Mouse (Mus musculus) intestine, postnatal 0 days (tissue): ENCODE data around the gene Igsf3. TPM values are rescaled to one million over a fixed set of nuclear protein-coding genes. Genes with fewer than 3 reads are reported as not detected.

Experiments used
- ATAC-seq: fragments of 200-750 bp; cut with Nextera tagmentation; 2 replicates; pipeline ENCODE4 v1.8.0; 2017; ENCODE audit warnings: mild to moderate bottlenecking, moderate TSS enrichment, moderate library complexity
- H3K27ac ChIP-seq: fragments of 300-500 bp; sonication (generic); 2 replicates; pipeline ENCODE4 v1.5.1; 2014; ENCODE audit warnings: mild to moderate bottlenecking, low read depth, low read length, moderate library complexity
- H3K27me3 ChIP-seq: fragments of 300-500 bp; sonication (generic); replicated peaks from 2 replicates; pipeline ENCODE4 v1.6.1; 2014; ENCODE audit warnings: low read length, mixed read lengths; ENCODE audit not compliant: control insufficient read depth, insufficient read depth
- H3K36me3 ChIP-seq: fragments of 300-500 bp; sonication (generic); 2 replicates; pipeline ENCODE4 v1.6.1; 2014; ENCODE audit warnings: mild to moderate bottlenecking, moderate library complexity; ENCODE audit not compliant: control insufficient read depth, insufficient read depth
- H3K4me1 ChIP-seq: fragments of 300-500 bp; sonication (generic); replicated peaks from 2 replicates; pipeline ENCODE4 v1.6.1; 2014; ENCODE audit warnings: antibody characterized with exemption, low read length, mixed read lengths; ENCODE audit not compliant: control insufficient read depth, insufficient read depth
- H3K4me2 ChIP-seq: fragments of 300-500 bp; sonication (generic); replicated peaks from 2 replicates; pipeline ENCODE4 v1.6.1; 2014; ENCODE audit warnings: low read depth, mild to moderate bottlenecking, moderate library complexity
- H3K4me3 ChIP-seq: fragments of 300-500 bp; sonication (generic); 2 replicates; pipeline ENCODE4 v1.5.1; 2014; ENCODE audit warnings: low read depth, low read length
- H3K9ac ChIP-seq: fragments of 300-500 bp; sonication (generic); 2 replicates; pipeline ENCODE4 v1.6.1; 2014; ENCODE audit warnings: mild to moderate bottlenecking, low read depth, low read length
- H3K9me3 ChIP-seq: fragments of 300-500 bp; sonication (generic); 2 replicates; pipeline ENCODE4 v1.6.1; 2016; ENCODE audit warnings: mixed run types; ENCODE audit not compliant: control insufficient read depth
- CTCF ChIP-seq: sonication (generic); IDR thresholded peaks from 2 replicates; pipeline ENCODE4 v1.5.1; 2016; ENCODE audit warnings: low read depth, mild to moderate bottlenecking, control low read depth, antibody characterized with exemption, moderate library complexity
- WGBS: fragments of 180-500 bp; shearing (Covaris S2); extraction: QIAGEN DNeasy Blood & Tissue Kit; methylation state at CpG from one replicate; pipeline ENCODE4 v1.1.7; 2014; 5-methylcytosine and 5-hydroxymethylcytosine counted together
- polyA plus RNA-seq: library from polyadenylated mRNA; unstranded; fragments of >200 nt; fragmentation: Nextera tagmentation; extraction: Ambion mirVana; gene quantifications from 2 replicates; pipeline ENCODE4 v1.2.1, GENCODE M21; 2015

Gene Igsf3
- polyA plus RNA-seq, 1 experiment from 2014 or later, result 13.0 TPM

GRCm38 (mm10) chr3:101429982-101430754 lies 53.3 kb downstream of the Igsf3 start:
- no peaks in the 10 kb centered on the region for H3K4me1 ChIP-seq
- no peak for ATAC-seq
- peaks cover 26% of the 10 kb centered on the region; the same call in 1 of the 2 replicates for H3K36me3 ChIP-seq
- no peak overlapping the region for H3K27ac ChIP-seq
- H3K9me3 ChIP-seq, result no peaks in the 10 kb centered on the region
- WGBS, result 65% methylated on average over 8 of the region's 8 CpGs
- no peaks in the 10 kb centered on the region for H3K27me3 ChIP-seq
- TF ChIP-seq CTCF, result no peak
- no peak overlapping the region for H3K4me2 ChIP-seq
- H3K4me3 ChIP-seq, result no peak overlapping the region
- no peak overlapping the region for H3K9ac ChIP-seq

GRCm38 (mm10) chr3:101430755-101431115 lies 53.9 kb downstream of the Igsf3 start:
- H3K27me3 ChIP-seq, result no peaks in the 10 kb centered on the region
- ATAC-seq, result no peak
- H3K9ac ChIP-seq, result no peak overlapping the region
- H3K27ac ChIP-seq, result no peak overlapping the region
- no peak overlapping the region for H3K4me3 ChIP-seq
- TF ChIP-seq CTCF, result no peak
- H3K4me1 ChIP-seq, result no peaks in the 10 kb centered on the region
- H3K4me2 ChIP-seq, result no peak overlapping the region
- no peaks in the 10 kb centered on the region for H3K9me3 ChIP-seq
- peaks cover 26% of the 10 kb centered on the region; the same call in 1 of the 2 replicates for H3K36me3 ChIP-seq
- WGBS, result 81% methylated on average over 2 of the region's 2 CpGs

- Histone ChIP-seq H3K4me3 (no peak overlapping the region), H3K27me3 (no peaks in the 10 kb centered on the region), H3K27ac (no peak overlapping the region), H3K4me1 (no peaks in the 10 kb centered on the region), H3K9ac (no peak overlapping the region), H3K4me2 (no peak overlapping the region), H3K36me3 (peaks cover 37% of the 10 kb centered on the region), H3K9me3 (no peaks in the 10 kb centered on the region)
- no peak for ATAC-seq
- TF ChIP-seq CTCF, result no peak
- WGBS, result 86% methylated on average over 8 of the region's 8 CpGs
These were observed 58.8 kb downstream of the Igsf3 start for GRCm38 (mm10) chr3:101435672-101436071.

- H3K27me3 ChIP-seq, result no peaks in the 10 kb centered on the region
- no peak for TF ChIP-seq CTCF
- no peak overlapping the region for H3K4me2 ChIP-seq
- peaks cover 37% of the 10 kb centered on the region for H3K36me3 ChIP-seq
- H3K27ac ChIP-seq, result no peak overlapping the region
- no peak overlapping the region for H3K9ac ChIP-seq
- no peaks in the 10 kb centered on the region for H3K9me3 ChIP-seq
- no peak overlapping the region for H3K4me3 ChIP-seq
- WGBS, result 90% methylated on average over 4 of the region's 4 CpGs
- ATAC-seq, result no peak
- H3K4me1 ChIP-seq, result no peaks in the 10 kb centered on the region
These were observed 59.6 kb downstream of the Igsf3 start for GRCm38 (mm10) chr3:101436469-101436868.

GRCm38 (mm10) chr3:101437021-101437563 lies 60.2 kb downstream of the Igsf3 start:
- Histone ChIP-seq H3K4me1 (no peaks in the 10 kb centered on the region), H3K4me2 (no peak overlapping the region), H3K27me3 (no peaks in the 10 kb centered on the region), H3K36me3 (peaks cover 32% of the 10 kb centered on the region), H3K9ac (no peak overlapping the region), H3K27ac (no peak overlapping the region), H3K4me3 (no peak overlapping the region), H3K9me3 (no peaks in the 10 kb centered on the region)
- TF ChIP-seq CTCF, result no peak
- WGBS, result 89% methylated on average over 12 of the region's 12 CpGs
- ATAC-seq, result no peak

GRCm38 (mm10) chr3:101443265-101443881 lies 66.5 kb downstream of the Igsf3 start:
- TF ChIP-seq CTCF, result peak; percentile 56
- Histone ChIP-seq H3K36me3 (peaks cover 20% of the 10 kb centered on the region), H3K4me1 (no peaks in the 10 kb centered on the region), H3K27me3 (no peaks in the 10 kb centered on the region), H3K9me3 (no peaks in the 10 kb centered on the region), H3K4me3 (no peak overlapping the region), H3K27ac (no peak overlapping the region), H3K4me2 (no peak overlapping the region), H3K9ac (no peak overlapping the region)
- ATAC-seq, result no peak
- 87% methylated on average over 11 of the region's 11 CpGs for WGBS
